Mouse (Mus musculus) subcutaneous adipose tissue, adult 2 months (tissue): ENCODE data around the gene Rad23a. TPM values are rescaled to one million over a fixed set of nuclear protein-coding genes. Genes with fewer than 3 reads are reported as not detected.

Experiments used
- polyA plus RNA-seq: library from polyadenylated mRNA; depleted of rRNA; stranded (reverse); fragments of >200 nt; gene quantifications from 2 replicates; pipeline ENCODE4 v1.2.3, GENCODE M21; 2012; ENCODE audit warnings: low replicate concordance; rRNA removed

Rad23a gene
- 104 and 105 TPM in 2 replicates for polyA plus RNA-seq

DNA sequence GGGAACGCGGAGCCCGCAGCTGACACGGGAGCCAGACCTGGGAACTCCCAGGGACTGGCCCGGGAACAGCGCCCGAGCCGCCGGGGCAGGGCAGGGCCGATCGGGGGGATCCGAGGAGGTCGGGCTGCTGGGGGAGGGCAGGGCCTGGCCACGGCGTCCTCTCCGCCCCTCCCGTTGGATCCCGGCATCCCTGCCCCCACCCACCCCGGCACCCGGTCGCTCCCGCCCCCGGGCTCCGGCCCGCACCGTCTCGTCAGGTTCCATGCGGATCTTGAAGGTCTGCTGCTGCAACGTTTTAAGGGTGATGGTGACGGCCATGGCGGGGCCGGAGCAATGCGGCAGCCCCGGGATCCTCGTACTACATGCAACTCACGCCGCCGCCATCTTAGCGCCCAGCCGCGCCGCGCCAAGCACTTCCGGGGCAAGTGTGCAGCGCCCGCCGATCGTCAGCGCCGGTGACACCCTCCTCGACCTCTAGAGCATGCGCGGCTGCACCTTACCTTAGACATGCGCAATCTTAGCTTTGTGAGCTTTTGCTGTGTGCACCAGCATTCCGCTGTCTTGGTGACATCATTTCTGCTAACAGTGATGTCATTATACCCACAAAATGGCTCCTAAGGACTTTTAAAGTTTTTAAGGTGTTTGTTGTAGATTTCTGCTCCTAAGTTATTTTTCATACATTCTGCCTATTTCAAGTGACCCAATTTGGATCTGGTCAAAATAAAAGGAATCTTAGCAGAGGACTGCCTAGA, at the start of gene Rad23a:
Rad23a (minus strand) TSS at position 418 of the 752 bp plus-strand sequence.

DNA sequence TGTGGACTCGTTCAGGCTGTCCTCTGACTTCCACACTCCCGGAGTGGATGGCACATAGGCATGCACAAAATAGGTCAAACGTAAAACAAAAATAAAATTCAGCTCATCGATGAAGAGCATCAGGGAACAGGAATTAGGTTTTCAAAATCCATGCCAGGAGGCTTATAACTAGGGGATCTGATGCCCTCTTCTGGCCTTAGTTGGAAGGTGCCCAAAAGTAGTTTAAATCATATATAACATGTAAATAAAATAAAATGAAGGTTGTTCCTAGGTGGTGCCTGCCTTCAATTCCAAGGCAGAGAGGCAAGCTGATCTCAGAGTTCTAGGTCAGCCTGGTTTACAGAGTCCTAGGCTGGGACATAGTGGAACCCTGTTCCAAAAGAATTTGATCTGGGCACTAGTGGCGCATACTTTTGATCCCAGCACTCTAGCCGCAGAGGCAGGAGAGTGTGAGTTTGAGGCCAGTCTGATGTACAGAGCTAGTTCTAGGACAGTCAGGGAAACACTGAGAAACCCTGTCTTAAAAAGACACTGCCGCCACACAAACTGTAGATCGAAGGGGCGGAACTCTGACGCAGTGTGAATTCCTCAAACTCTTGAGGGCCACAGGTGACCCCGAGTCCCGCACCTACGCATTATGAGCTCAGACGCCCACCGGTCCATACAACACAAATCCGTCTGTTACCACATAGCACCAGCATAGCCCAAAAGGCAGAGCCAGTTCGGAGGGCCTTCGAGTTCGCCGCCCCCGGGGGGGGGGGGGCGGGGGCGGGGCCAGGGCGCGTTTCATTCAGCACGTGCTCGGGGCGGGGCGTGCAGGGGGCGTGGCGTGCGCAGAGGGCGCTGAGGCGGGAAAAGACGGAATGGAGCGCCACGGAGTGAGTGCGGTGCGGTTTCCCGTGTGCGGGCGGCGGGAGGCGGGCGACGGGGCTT, 31.2 kb upstream of the Rad23a start, which contains the start of gene Syce2:
Syce2 (plus strand) TSS at position 736 of the 933 bp plus-strand sequence.

DNA sequence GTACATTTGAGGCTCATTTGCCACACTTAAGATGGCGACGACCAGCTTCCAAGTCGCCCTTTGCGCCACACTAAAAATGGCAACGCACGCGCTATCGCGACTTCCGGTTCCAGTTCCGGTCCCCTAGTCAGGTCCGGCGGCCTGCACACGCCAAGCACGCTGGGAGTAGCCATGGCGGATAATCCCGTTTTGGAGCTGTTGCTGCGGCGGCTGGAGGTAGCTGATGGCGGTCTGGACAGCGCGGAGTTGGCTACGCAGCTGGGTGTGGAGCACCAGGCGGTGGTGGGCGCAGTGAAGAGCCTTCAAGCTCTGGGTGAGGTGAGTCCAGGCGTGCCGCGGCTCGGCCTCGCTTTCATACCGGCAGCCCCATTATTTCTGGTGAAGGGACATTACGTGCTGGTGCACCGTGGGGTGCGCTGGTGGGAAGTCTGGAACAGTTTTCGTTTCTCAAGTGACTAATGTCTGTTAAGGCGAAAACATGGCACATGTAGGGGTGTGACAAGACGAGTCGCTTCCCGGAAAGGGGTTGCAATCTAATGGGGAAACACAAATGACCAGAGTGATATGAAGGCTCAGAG, 16.5 kb upstream of the Rad23a start, which contains the start of gene Farsa:
Farsa (plus strand) TSS at position 126 of the 578 bp plus-strand sequence.

DNA sequence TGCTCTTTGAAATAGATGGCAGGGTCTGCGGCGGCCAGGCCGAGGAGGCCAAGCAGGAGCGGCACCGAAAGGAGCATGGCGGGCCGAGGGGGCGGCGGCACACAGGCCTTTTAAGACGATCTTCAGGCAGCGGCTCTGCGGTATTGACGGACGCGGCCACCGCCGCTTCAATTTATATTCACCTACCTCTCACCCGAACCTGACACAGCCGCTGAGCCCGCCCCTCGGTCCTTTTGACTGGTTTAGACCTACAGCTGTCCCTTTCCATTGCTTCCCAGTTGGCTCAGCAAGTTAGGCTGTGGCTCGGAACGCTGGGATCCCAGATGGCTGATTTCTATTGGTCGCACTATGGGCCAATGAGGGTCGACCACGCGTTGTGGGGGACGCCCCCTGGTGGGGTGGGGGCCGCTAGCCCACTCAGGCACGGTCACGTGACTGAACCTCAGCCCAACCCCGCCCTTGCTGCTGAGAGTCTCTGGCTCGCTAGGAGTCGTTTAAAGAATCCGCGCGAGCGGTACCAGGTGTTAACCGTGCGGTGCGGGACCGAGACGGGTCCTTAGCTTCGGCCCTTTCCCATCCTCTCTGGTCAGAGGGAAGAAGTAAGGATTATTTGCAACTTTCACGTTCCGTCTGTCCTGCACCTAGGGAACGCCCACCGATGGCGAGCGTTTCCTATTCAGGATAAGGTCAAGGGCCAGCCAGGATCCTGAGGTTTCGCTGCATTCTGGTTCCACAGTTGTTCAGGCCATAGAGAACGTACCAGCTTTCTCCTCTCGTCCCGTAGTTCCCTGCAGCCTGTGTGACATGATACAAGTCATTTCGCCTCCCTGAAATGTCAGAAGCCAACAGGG, 6.5 kb upstream of the Rad23a start, which contains the start of gene Calr:
Calr (minus strand) TSS at position 213 of the 851 bp plus-strand sequence.

DNA sequence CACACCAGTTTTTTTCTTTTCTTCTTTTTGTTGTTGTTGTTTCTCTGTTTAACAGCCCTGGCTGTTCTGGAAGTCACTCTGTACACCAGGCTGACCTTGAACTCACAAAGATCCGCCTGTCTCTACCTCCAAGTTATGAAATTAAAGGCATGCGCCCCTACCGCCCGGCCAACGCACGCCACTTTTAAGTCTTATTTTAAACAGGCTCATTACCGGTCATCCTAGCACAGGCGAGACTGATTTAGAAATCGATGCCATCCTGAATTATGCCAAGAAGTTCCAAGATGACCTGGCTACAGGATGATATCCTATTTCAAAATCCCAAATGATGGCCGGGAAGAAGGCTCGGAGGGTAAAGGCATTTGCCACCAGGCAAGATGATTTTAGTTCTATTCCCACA, 9.0 kb downstream of the Rad23a start, which contains the start of gene Gadd45gip1:
Gadd45gip1 (plus strand) TSS at position 33 of the 400 bp plus-strand sequence.

DNA sequence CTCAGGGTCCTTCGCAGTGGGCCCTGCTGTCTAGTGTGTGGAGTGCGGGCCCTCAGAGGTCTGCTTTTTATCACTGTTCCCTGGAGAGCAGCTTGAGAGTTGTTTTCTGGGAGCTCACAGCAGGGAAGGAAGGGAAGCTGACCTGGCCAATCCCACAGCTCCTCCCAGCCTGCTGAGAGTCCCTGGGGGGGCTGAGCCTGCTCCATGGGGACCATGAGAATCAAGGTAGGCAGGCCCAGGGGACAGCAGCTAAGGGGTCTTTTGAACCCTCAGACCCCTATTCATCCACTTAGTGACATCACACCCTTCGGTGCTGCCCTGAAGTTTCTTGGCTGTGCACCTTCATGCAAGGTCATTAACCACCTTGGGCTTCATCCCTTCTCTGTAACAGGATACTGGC, 17.7 kb downstream of the Rad23a start, which contains the start of gene Dand5:
Dand5 (minus strand) TSS at position 101 of the 400 bp plus-strand sequence.

DNA sequence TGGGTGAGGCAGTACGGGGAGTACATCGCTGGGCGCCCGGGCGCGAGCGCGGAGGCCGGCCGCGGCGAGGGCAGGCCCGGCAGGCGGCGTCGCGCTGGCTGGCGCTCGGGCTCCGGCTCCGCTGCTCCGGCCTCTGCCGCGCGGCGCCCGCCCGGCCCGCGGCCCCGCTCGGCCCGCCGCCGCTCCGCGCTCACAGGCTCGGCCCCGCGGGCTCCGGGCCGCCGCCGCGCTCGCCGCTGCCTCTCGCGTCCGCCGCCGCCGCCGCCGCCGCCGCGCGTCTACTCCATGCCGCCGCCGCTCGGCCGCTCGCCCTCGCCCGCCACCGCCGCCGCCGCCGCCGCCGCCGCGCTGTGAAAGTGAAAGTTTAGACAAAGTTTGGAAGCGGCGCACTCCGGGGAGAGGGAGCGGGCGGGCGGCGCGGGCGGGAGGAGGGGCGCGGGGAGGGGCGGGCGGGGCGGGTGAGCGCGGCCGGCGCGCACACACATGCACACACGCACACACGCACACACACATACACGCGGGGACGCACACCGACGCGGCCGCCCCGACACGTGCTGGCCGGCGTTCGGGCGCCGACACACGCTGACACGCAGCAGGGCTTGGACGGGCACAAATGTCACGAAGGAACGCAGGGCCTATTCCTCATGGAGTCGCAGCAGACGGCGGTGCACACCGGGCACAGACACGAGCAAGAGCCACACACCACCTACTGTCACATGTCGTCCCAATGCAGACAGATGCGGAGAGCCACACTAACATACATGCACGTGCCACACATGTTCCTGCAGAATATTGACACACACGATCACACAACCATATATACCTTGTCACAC, 40.2 kb downstream of the Rad23a start, which contains the start of gene Nfix:
Nfix (minus strand) TSS at position 346 of the 833 bp plus-strand sequence.

Other genes starting within 250 kb of the Rad23a start
- gene Ier2, start 177.8 kb downstream of the Rad23a start, polyA plus RNA-seq = 10.9 and 23.8 TPM in 2 replicates
- 72.4 and 132 TPM in 2 replicates for gene Trmt1, start 154.4 kb downstream of the Rad23a start, polyA plus RNA-seq
- 73.3 and 129 TPM in 2 replicates for gene Nacc1, start 152.8 kb downstream of the Rad23a start, polyA plus RNA-seq
- gene Lyl1, start 139.2 kb downstream of the Rad23a start, polyA plus RNA-seq = 13.9 and 16.3 TPM in 2 replicates
- 0.86 and 1.6 TPM in 2 replicates for gene G430095P16Rik, start 117.7 kb downstream of the Rad23a start, polyA plus RNA-seq
- gene Nfix, start 40.3 kb downstream of the Rad23a start, polyA plus RNA-seq = 59.3 and 122 TPM in 2 replicates
- gene Dand5, start 17.8 kb downstream of the Rad23a start, polyA plus RNA-seq = 4.0 TPM in 2 replicates
- 10.2 and 33.6 TPM in 2 replicates for gene Gadd45gip1, start 9.1 kb downstream of the Rad23a start, polyA plus RNA-seq
- gene Calr, start 6.3 kb upstream of the Rad23a start, polyA plus RNA-seq = 216 and 341 TPM in 2 replicates
- gene Farsa, start 16.3 kb upstream of the Rad23a start, polyA plus RNA-seq = 43.3 and 77.7 TPM in 2 replicates
- 1.1 and 2.7 TPM in 2 replicates for gene Syce2, start 31.4 kb upstream of the Rad23a start, polyA plus RNA-seq
- 87.4 and 112 TPM in 2 replicates for gene Gcdh, start 53.3 kb upstream of the Rad23a start, polyA plus RNA-seq
- 0.22 and 0.30 TPM in 2 replicates for gene Klf1, start 61.3 kb upstream of the Rad23a start, polyA plus RNA-seq
- 29.4 and 31.5 TPM in 2 replicates for gene Dnase2a, start 67.9 kb upstream of the Rad23a start, polyA plus RNA-seq
- 0.03 and 0.10 TPM in 2 replicates for gene Mast1, start 96.7 kb upstream of the Rad23a start, polyA plus RNA-seq
- gene Rtbdn, start 106.3 kb upstream of the Rad23a start, polyA plus RNA-seq = not detected in 2 replicates
- not detected in 2 replicates for gene Gm49661, start 128.8 kb upstream of the Rad23a start, polyA plus RNA-seq
- gene Prdx2, start 128.9 kb upstream of the Rad23a start, polyA plus RNA-seq = 246 and 252 TPM in 2 replicates
- gene Rnaseh2a, start 129.1 kb upstream of the Rad23a start, polyA plus RNA-seq = 38.6 and 47.8 TPM in 2 replicates
- gene Junb, start 138.1 kb upstream of the Rad23a start, polyA plus RNA-seq = 35.0 and 39.1 TPM in 2 replicates
- gene Hook2, start 149.9 kb upstream of the Rad23a start, polyA plus RNA-seq = 2.5 and 10.6 TPM in 2 replicates
- not detected in 2 replicates for gene Best2, start 173.9 kb upstream of the Rad23a start, polyA plus RNA-seq
- gene Asna1, start 184.6 kb upstream of the Rad23a start, polyA plus RNA-seq = 184 and 205 TPM in 2 replicates
- gene Trir, start 186.2 kb upstream of the Rad23a start, polyA plus RNA-seq = 61.2 and 143 TPM in 2 replicates
- 74.9 and 104 TPM in 2 replicates for gene Tnpo2, start 196.2 kb upstream of the Rad23a start, polyA plus RNA-seq
- 36.0 and 48.0 TPM in 2 replicates for gene Fbxw9, start 219.4 kb upstream of the Rad23a start, polyA plus RNA-seq
- 0.85 TPM in 1 of 2 replicates, not detected in the other for gene Gm5741, start 227.3 kb upstream of the Rad23a start, polyA plus RNA-seq
- gene Dhps, start 231.1 kb upstream of the Rad23a start, polyA plus RNA-seq = 31.5 and 54.1 TPM in 2 replicates
- gene Wdr83os, start 240.1 kb upstream of the Rad23a start, polyA plus RNA-seq = 156 and 164 TPM in 2 replicates
- gene Wdr83, start 240.6 kb upstream of the Rad23a start, polyA plus RNA-seq = 33.8 and 37.5 TPM in 2 replicates
- gene Man2b1, start 242.6 kb upstream of the Rad23a start, polyA plus RNA-seq = 98.6 and 103 TPM in 2 replicates